Mouse (Mus musculus): Measurements from ENCODE around the gene Cemip2. TPM values are rescaled to one million over a fixed set of nuclear protein-coding genes. Genes with fewer than 3 reads are reported as not detected.

The Cemip2 gene
- polyA plus RNA-seq (2015; fragmentation: Nextera tagmentation; extraction: Ambion mirVana): 6.6 and 7.6 TPM in 2 replicates

GRCm38 (mm10) chr19:21778147-21778917 is at the start of gene Cemip2:
Gene Cemip2 (plus strand): TSS chr19:21778342.

Other genes with a start within 250 kb of the Cemip2 start
- gene 1110059E24Rik, start 125.4 kb upstream of the Cemip2 start, polyA plus RNA-seq (2015; fragmentation: Nextera tagmentation; extraction: Ambion mirVana): 52.2 and 53.1 TPM in 2 replicates
- gene Abhd17b, start 125.2 kb upstream of the Cemip2 start, polyA plus RNA-seq (2015; fragmentation: Nextera tagmentation; extraction: Ambion mirVana): 57.6 and 72.1 TPM in 2 replicates